Mouse (Mus musculus): ENCODE results near the gene Mon1b. TPM values are rescaled to one million over a fixed set of nuclear protein-coding genes. Genes with fewer than 3 reads are reported as not detected.

Mon1b gene
- polyA plus RNA-seq, 1 experiment from 2014 or later: 13.9 TPM

DNA sequence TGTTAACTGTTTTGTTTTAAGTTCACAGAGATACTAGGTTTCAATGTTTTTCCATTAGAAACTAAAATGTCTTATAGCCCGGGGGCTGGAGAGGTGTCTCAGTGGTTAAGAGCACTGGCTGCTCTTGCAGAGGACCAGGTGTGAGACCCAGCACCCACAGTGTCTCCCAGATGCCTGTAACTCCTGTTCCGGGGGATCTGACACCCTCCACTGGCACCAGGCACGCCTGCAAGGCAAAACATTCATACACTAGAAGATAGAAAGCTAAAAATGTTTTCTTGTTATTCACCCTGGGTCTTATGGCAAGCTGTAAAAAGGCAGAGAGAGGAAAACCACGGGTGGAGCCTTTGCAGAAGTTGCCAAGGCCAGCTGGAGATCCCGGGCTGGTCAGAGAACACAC, 9.8 kb downstream of the Mon1b start:
- no peaks in the 10 kb centered on the region for H3K27me3 ChIP-seq (replicated peaks; ENCODE audit: control insufficient read depth, insufficient read depth, low read length)
- 84% methylated on average over 5 of the region's 5 CpGs for WGBS
- H3K27ac ChIP-seq (ENCODE audit: low read length): no peak overlapping the region
- ATAC-seq: no peak
- H3K4me1 ChIP-seq (replicated peaks; ENCODE audit: control insufficient read depth, insufficient read depth, low read length): no peaks in the 10 kb centered on the region
- H3K4me2 ChIP-seq (ENCODE audit: low read length): no peak overlapping the region
- H3K4me3 ChIP-seq (replicated peaks; ENCODE audit: low read length): no peak overlapping the region
- peaks cover 6% of the 10 kb centered on the region for H3K36me3 ChIP-seq (ENCODE audit: control insufficient read depth, insufficient read depth)
- H3K9ac ChIP-seq (replicated peaks; ENCODE audit: low read depth, low read length): no peak overlapping the region
- no peaks in the 10 kb centered on the region for H3K9me3 ChIP-seq (ENCODE audit: control insufficient read depth, low read length)

- 86% methylated on average over 11 of the region's 12 CpGs for WGBS
- H3K27me3 ChIP-seq (replicated peaks; ENCODE audit: control insufficient read depth, insufficient read depth, low read length): no peaks in the 10 kb centered on the region
- no peak overlapping the region for H3K4me3 ChIP-seq (replicated peaks; ENCODE audit: low read length)
- no peak overlapping the region for H3K9ac ChIP-seq (replicated peaks; ENCODE audit: low read depth, low read length)
- no peak for ATAC-seq
- H3K27ac ChIP-seq (ENCODE audit: low read length): no peak overlapping the region
- no peaks in the 10 kb centered on the region for H3K36me3 ChIP-seq (ENCODE audit: control insufficient read depth, insufficient read depth)
- H3K4me1 ChIP-seq (replicated peaks; ENCODE audit: control insufficient read depth, insufficient read depth, low read length): no peaks in the 10 kb centered on the region
- H3K9me3 ChIP-seq (ENCODE audit: control insufficient read depth, low read length): no peaks in the 10 kb centered on the region
- no peak overlapping the region for H3K4me2 ChIP-seq (ENCODE audit: low read length)
These were observed 17.1 kb downstream of the Mon1b start for GRCm38 (mm10) chr8:113652450-113652849.

DNA sequence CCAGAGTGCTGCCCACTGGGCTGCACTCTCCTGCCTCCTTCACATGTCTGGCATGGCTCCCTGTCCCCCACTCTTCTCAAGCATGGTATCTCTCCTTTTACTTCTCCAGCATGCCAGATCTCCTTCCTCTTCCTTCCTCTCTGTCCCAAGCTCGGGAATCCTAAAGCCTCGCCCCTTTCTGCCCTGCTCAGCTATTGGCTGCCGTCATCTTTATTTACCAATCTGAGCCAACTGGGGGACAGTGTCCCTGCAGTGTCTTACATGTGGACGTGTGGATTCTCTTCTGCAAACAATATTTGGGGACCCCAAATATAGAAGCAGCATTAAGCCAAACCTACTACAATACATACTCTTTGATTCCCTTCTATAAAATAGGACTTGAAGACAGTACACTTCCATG, 17.8 kb downstream of the Mon1b start:
- Histone ChIP-seq H3K9ac (replicated peaks; ENCODE audit: low read depth, low read length) (no peak overlapping the region), H3K36me3 (ENCODE audit: control insufficient read depth, insufficient read depth) (no peaks in the 10 kb centered on the region), H3K27ac (ENCODE audit: low read length) (no peak overlapping the region), H3K4me2 (ENCODE audit: low read length) (no peak overlapping the region), H3K9me3 (ENCODE audit: control insufficient read depth, low read length) (no peaks in the 10 kb centered on the region), H3K27me3 (replicated peaks; ENCODE audit: control insufficient read depth, insufficient read depth, low read length) (no peaks in the 10 kb centered on the region), H3K4me1 (replicated peaks; ENCODE audit: control insufficient read depth, insufficient read depth, low read length) (no peaks in the 10 kb centered on the region), H3K4me3 (replicated peaks; ENCODE audit: low read length) (no peak overlapping the region)
- WGBS: 64% methylated on average over 4 of the region's 4 CpGs
- ATAC-seq: no peak

DNA sequence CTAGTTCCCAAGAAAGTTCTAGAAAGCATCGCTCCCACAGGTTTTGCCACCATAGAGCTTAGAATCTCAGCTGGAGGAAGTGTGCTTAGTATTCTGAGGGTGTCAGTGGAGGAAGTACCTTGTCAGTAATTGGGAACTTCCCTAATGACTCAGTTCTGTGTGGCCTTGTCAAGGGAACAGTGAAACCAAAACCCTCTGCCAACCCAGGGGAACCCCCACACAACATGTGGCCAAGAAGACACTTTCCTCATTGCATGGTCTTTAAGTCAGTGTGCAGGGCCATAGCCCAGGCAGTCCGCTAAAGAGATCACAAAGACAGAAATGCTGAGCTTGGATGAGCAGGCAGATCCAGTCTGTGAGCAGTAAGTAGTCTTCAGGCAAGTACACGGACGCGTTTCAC, 20.8 kb downstream of the Mon1b start:
- Histone ChIP-seq H3K36me3 (ENCODE audit: control insufficient read depth, insufficient read depth) (no peaks in the 10 kb centered on the region), H3K9me3 (ENCODE audit: control insufficient read depth, low read length) (no peaks in the 10 kb centered on the region), H3K4me3 (replicated peaks; ENCODE audit: low read length) (no peak overlapping the region), H3K9ac (replicated peaks; ENCODE audit: low read depth, low read length) (no peak overlapping the region), H3K4me2 (ENCODE audit: low read length) (no peak overlapping the region), H3K27me3 (replicated peaks; ENCODE audit: control insufficient read depth, insufficient read depth, low read length) (no peaks in the 10 kb centered on the region), H3K27ac (ENCODE audit: low read length) (no peak overlapping the region), H3K4me1 (replicated peaks; ENCODE audit: control insufficient read depth, insufficient read depth, low read length) (no peaks in the 10 kb centered on the region)
- WGBS: 95% methylated on average over 5 of the region's 5 CpGs
- no peak for ATAC-seq

- no peaks in the 10 kb centered on the region for H3K36me3 ChIP-seq (ENCODE audit: control insufficient read depth, insufficient read depth)
- ATAC-seq: no peak
- no peaks in the 10 kb centered on the region for H3K4me1 ChIP-seq (replicated peaks; ENCODE audit: control insufficient read depth, insufficient read depth, low read length)
- H3K27me3 ChIP-seq (replicated peaks; ENCODE audit: control insufficient read depth, insufficient read depth, low read length): no peaks in the 10 kb centered on the region
- no peak overlapping the region for H3K4me3 ChIP-seq (replicated peaks; ENCODE audit: low read length)
- WGBS: 77% methylated on average over 11 of the region's 11 CpGs
- no peak overlapping the region for H3K27ac ChIP-seq (ENCODE audit: low read length)
- no peak overlapping the region for H3K9ac ChIP-seq (replicated peaks; ENCODE audit: low read depth, low read length)
- no peak overlapping the region for H3K4me2 ChIP-seq (ENCODE audit: low read length)
- H3K9me3 ChIP-seq (ENCODE audit: control insufficient read depth, low read length): no peaks in the 10 kb centered on the region
These were observed 21.4 kb downstream of the Mon1b start for GRCm38 (mm10) chr8:113656681-113657298.

GRCm38 (mm10) chr8:113660128-113660527, 24.7 kb downstream of the Mon1b start:
- 95% methylated on average over 1 of the region's 1 CpGs for WGBS
- no peaks in the 10 kb centered on the region for H3K36me3 ChIP-seq (ENCODE audit: control insufficient read depth, insufficient read depth)
- no peak overlapping the region for H3K4me2 ChIP-seq (ENCODE audit: low read length)
- H3K27ac ChIP-seq (ENCODE audit: low read length): no peak overlapping the region
- H3K27me3 ChIP-seq (replicated peaks; ENCODE audit: control insufficient read depth, insufficient read depth, low read length): no peaks in the 10 kb centered on the region
- ATAC-seq: no peak
- no peak overlapping the region for H3K4me3 ChIP-seq (replicated peaks; ENCODE audit: low read length)
- no peak overlapping the region for H3K9ac ChIP-seq (replicated peaks; ENCODE audit: low read depth, low read length)
- no peaks in the 10 kb centered on the region for H3K9me3 ChIP-seq (ENCODE audit: control insufficient read depth, low read length)
- peaks cover 5% of the 10 kb centered on the region for H3K4me1 ChIP-seq (replicated peaks; ENCODE audit: control insufficient read depth, insufficient read depth, low read length)

DNA sequence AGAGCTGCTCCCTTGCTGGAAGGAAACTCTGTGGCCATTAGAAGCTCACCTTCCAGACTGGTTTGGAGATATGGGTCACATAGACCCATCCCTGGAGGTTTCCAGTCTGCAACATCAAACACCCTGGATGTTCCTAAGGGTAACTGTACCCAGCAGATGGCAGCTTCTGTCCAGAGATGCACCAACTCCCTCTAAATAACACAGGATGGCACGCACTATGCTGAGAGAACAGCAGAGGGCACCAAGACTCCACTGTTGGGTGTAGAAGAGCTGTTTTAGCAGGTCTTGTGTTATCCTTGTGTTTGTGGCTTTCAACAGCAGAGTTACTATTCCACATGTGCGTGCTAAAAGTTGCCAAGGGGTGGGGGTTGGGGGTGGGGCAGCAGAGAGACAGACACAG, 29.2 kb downstream of the Mon1b start:
- 3% methylated on average over 2 of the region's 2 CpGs for WGBS
- Histone ChIP-seq H3K36me3 (ENCODE audit: control insufficient read depth, insufficient read depth) (no peaks in the 10 kb centered on the region), H3K27me3 (replicated peaks; ENCODE audit: control insufficient read depth, insufficient read depth, low read length) (no peaks in the 10 kb centered on the region), H3K27ac (ENCODE audit: low read length) (no peak overlapping the region), H3K9me3 (ENCODE audit: control insufficient read depth, low read length) (no peaks in the 10 kb centered on the region), H3K4me2 (ENCODE audit: low read length) (no peak overlapping the region), H3K4me3 (replicated peaks; ENCODE audit: low read length) (no peak overlapping the region), H3K4me1 (replicated peaks; ENCODE audit: control insufficient read depth, insufficient read depth, low read length) (peaks cover 18% of the 10 kb centered on the region), H3K9ac (replicated peaks; ENCODE audit: low read depth, low read length) (no peak overlapping the region)
- ATAC-seq: peak; percentile 84

DNA sequence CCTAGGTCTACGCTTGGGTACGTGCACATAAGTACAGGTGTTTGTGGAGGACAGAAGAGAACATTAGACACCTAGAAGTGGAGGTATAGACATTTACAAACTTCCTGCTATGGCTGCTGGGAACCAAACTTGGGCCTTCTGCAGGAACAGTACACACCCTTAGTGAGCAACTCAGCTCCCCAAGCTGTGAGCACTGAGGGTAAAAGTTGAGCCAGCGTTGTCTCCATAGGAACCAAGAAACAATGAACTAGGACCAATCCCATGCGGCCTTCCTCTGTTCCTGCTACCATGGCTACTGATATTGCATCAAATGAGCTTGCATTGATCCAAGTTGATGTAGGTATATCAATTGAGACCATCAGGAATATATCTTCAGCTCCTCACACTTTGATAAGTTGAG, 29.6 kb downstream of the Mon1b start:
- ATAC-seq: no peak
- H3K9me3 ChIP-seq (ENCODE audit: control insufficient read depth, low read length): no peaks in the 10 kb centered on the region
- H3K36me3 ChIP-seq (ENCODE audit: control insufficient read depth, insufficient read depth): no peaks in the 10 kb centered on the region
- WGBS: 51% methylated on average over 4 of the region's 4 CpGs
- H3K4me2 ChIP-seq (ENCODE audit: low read length): no peak overlapping the region
- no peak overlapping the region for H3K27ac ChIP-seq (ENCODE audit: low read length)
- H3K27me3 ChIP-seq (replicated peaks; ENCODE audit: control insufficient read depth, insufficient read depth, low read length): no peaks in the 10 kb centered on the region
- peaks cover 18% of the 10 kb centered on the region for H3K4me1 ChIP-seq (replicated peaks; ENCODE audit: control insufficient read depth, insufficient read depth, low read length)
- H3K9ac ChIP-seq (replicated peaks; ENCODE audit: low read depth, low read length): no peak overlapping the region
- no peak overlapping the region for H3K4me3 ChIP-seq (replicated peaks; ENCODE audit: low read length)

- 29% methylated on average over 7 of the region's 8 CpGs for WGBS
- Histone ChIP-seq H3K36me3 (ENCODE audit: control insufficient read depth, insufficient read depth) (no peaks in the 10 kb centered on the region), H3K9me3 (ENCODE audit: control insufficient read depth, low read length) (no peaks in the 10 kb centered on the region), H3K4me3 (replicated peaks; ENCODE audit: low read length) (no peak overlapping the region), H3K27ac (ENCODE audit: low read length) (peak overlapping the region; percentile 63), H3K4me1 (replicated peaks; ENCODE audit: control insufficient read depth, insufficient read depth, low read length) (peaks cover 18% of the 10 kb centered on the region), H3K9ac (replicated peaks; ENCODE audit: low read depth, low read length) (no peak overlapping the region), H3K27me3 (replicated peaks; ENCODE audit: control insufficient read depth, insufficient read depth, low read length) (no peaks in the 10 kb centered on the region), H3K4me2 (ENCODE audit: low read length) (no peak overlapping the region)
- ATAC-seq: peak; percentile 23
These were observed 30.6 kb downstream of the Mon1b start for GRCm38 (mm10) chr8:113665951-113666350.

Data from forebrain, embryonic 16.5 days (tissue).